Mouse (Mus musculus) bone marrow, adult 2 months (tissue): Measurements from ENCODE around the gene Icam5. TPM values are rescaled to one million over a fixed set of nuclear protein-coding genes. Genes with fewer than 3 reads are reported as not detected.

ENCODE experiments used
- H3K27ac ChIP-seq: fragments of 200-500 bp; 2 replicates; pipeline ENCODE4 v1.5.1; 2012; ENCODE audit warnings: low read depth, mild to moderate bottlenecking, control low read depth, inconsistent platforms, low read length; ENCODE audit not compliant: control insufficient read depth, poor library complexity, insufficient read depth
- H3K4me1 ChIP-seq: fragments of 200-500 bp; 2 replicates; pipeline ENCODE4 v1.6.1; 2011; ENCODE audit warnings: low read length; ENCODE audit not compliant: control insufficient read depth, insufficient read depth
- H3K4me3 ChIP-seq: fragments of 200-500 bp; replicated peaks from 2 replicates; pipeline ENCODE3; 2011; ENCODE audit warnings: mild to moderate bottlenecking, low read depth, low read length, control low read depth; ENCODE audit not compliant: control insufficient read depth
- CTCF ChIP-seq: fragments of 200-500 bp; IDR thresholded peaks from 2 replicates; pipeline ENCODE4 v1.5.1; 2011; ENCODE audit warnings: low read length, control low read depth; ENCODE audit not compliant: control insufficient read depth, insufficient read depth
- POLR2A ChIP-seq: fragments of 200-500 bp; IDR thresholded peaks from 2 replicates; pipeline ENCODE4 v1.6.1; 2011; ENCODE audit warnings: low read depth, mild to moderate bottlenecking, control low read depth, low read length, borderline replicate concordance; ENCODE audit not compliant: control insufficient read depth
- WGBS: fragments of 180-500 bp; shearing (Covaris S2); methylation state at CpG from one replicate; pipeline ENCODE4 v1.1.7; 2018; 5-methylcytosine and 5-hydroxymethylcytosine counted together
- polyA plus RNA-seq: library from polyadenylated mRNA; stranded (reverse); fragments of >200 nt; gene quantifications from 2 replicates; pipeline ENCODE4 v1.2.4, GENCODE M21; 2011; ENCODE audit warnings: low replicate concordance; ENCODE audit not compliant: missing spikeins, insufficient read depth, insufficient read length

The Icam5 gene
- polyA plus RNA-seq, 1 experiment, result 1.7 TPM

- H3K4me3 ChIP-seq, result peak overlapping the region; percentile 75
- whole genome bisulfite sequencing, result 5% methylated on average over 22 of the region's 22 CpGs
- H3K27ac ChIP-seq, result peak overlapping the region; percentile 92
- TF ChIP-seq POLR2A (no peak), CTCF (no peak)
- H3K4me1 ChIP-seq, result peaks cover 2% of the 10 kb centered on the region; the same call in 1 of the 2 replicates
These were observed 1.7 kb upstream of the Icam5 start for GRCm38 (mm10) chr9:21030055-21030600.

GRCm38 (mm10) chr9:21030781-21031250 is 1.1 kb upstream of the Icam5 start:
- Histone ChIP-seq H3K4me1 (peaks cover 2% of the 10 kb centered on the region; the same call in 1 of the 2 replicates), H3K27ac (peak overlapping the region; percentile 81), H3K4me3 (peak overlapping the region; percentile 78)
- WGBS, result 1% methylated on average over 13 of the region's 13 CpGs
- no peak for TF ChIP-seq POLR2A
- peak; percentile 64 for TF ChIP-seq CTCF

GRCm38 (mm10) chr9:21031251-21031895 is 500 bp upstream of the Icam5 start:
- peak overlapping the region; percentile 78 for H3K4me3 ChIP-seq
- TF ChIP-seq POLR2A (no peak), CTCF (no peak)
- WGBS, result 1% methylated on average over 36 of the region's 36 CpGs
- H3K27ac ChIP-seq, result peak overlapping the region; percentile 81
- peaks cover 2% of the 10 kb centered on the region; the same call in 1 of the 2 replicates for H3K4me1 ChIP-seq

- peaks cover 2% of the 10 kb centered on the region; the same call in 1 of the 2 replicates for H3K4me1 ChIP-seq
- TF ChIP-seq POLR2A, result no peak
- H3K27ac ChIP-seq, result no peak overlapping the region
- peak overlapping the region; percentile 22 for H3K4me3 ChIP-seq
- WGBS, result 4% methylated on average over 7 of the region's 7 CpGs
These were observed 618 bp downstream of the Icam5 start for GRCm38 (mm10) chr9:21032491-21032890.

GRCm38 (mm10) chr9:21033136-21033535 is 1.3 kb downstream of the Icam5 start:
- WGBS, result under 1% methylated on average over 34 of the region's 34 CpGs
- no peak overlapping the region for H3K27ac ChIP-seq
- H3K4me1 ChIP-seq, result peaks cover 2% of the 10 kb centered on the region; the same call in 1 of the 2 replicates
- H3K4me3 ChIP-seq, result peak overlapping the region; percentile 42
- peak; percentile 41; the same call in 1 of the 2 replicates for TF ChIP-seq POLR2A
- no peak for TF ChIP-seq CTCF

GRCm38 (mm10) chr9:21034481-21035085 is 2.7 kb downstream of the Icam5 start:
- TF ChIP-seq POLR2A (no peak), CTCF (no peak)
- no peak overlapping the region for H3K27ac ChIP-seq
- 9% methylated on average over 17 of the region's 17 CpGs for WGBS
- no peak overlapping the region for H3K4me3 ChIP-seq
- H3K4me1 ChIP-seq, result peaks cover 2% of the 10 kb centered on the region; the same call in 1 of the 2 replicates

GRCm38 (mm10) chr9:21035586-21035985 is 3.7 kb downstream of the Icam5 start:
- no peak for TF ChIP-seq CTCF
- no peak for TF ChIP-seq POLR2A
- WGBS, result 47% methylated on average over 9 of the region's 9 CpGs
- H3K4me1 ChIP-seq, result no peaks in the 10 kb centered on the region; the same call in 1 of the 2 replicates
- no peak overlapping the region for H3K27ac ChIP-seq
- H3K4me3 ChIP-seq, result no peak overlapping the region

GRCm38 (mm10) chr9:21036161-21036560 is 4.3 kb downstream of the Icam5 start:
- TF ChIP-seq POLR2A (no peak), CTCF (no peak)
- H3K4me3 ChIP-seq, result no peak overlapping the region
- no peak overlapping the region for H3K27ac ChIP-seq
- H3K4me1 ChIP-seq, result no peaks in the 10 kb centered on the region; the same call in 1 of the 2 replicates
- 8% methylated on average over 20 of the region's 20 CpGs for WGBS
